Mouse (Mus musculus) kidney, postnatal 36 days (tissue): ENCODE results near the gene Pwwp2b.

Experiments
- DNase-seq, 2 experiments: peaks; one replicate each; pipeline ENCODE4 v3.0.0; 2021 to 2022; ENCODE audit warnings: mixed read lengths in 2 of 2

Gene Pwwp2b

DNA sequence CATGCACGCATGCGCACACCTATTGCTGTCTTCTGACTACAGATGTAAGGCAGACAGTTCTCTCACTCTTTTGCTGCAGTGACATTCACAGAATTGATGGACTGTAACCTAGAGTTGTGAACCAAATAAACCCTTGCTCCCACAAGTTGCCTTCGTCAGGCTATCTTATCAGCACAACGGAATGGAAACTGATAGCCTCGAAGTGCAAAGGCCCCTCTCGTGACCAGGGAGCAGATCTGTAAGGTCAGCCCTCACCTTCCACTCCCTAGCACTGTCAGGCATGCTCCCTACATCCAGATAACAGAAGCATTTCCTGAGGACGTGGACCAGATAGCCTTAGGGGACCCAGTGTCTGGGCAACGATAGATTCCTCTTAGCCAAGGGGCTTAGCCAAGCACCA is 53.2 kb downstream of the Pwwp2b start:
- no peak for DNase-seq

DNA sequence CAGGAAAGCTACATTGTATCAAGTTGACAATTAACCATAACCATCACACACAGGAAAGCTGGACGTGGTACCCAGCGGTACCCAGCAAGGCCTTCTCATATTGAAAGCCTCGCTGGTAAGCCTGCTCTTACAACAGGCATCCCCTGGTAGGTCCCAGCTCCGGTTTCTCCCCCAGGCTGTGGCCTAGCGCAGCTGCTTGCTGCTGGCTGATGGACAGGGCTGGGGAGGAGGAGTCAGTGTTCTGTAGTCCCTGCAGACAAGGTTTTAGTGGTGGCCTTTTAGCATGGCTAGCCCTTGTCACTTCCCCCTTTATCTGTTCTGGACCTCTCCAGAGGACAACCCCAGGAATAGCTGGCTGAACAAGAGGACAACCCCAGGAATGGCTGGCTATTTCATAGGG is 54.0 kb downstream of the Pwwp2b start:
- no peak for DNase-seq

DNA sequence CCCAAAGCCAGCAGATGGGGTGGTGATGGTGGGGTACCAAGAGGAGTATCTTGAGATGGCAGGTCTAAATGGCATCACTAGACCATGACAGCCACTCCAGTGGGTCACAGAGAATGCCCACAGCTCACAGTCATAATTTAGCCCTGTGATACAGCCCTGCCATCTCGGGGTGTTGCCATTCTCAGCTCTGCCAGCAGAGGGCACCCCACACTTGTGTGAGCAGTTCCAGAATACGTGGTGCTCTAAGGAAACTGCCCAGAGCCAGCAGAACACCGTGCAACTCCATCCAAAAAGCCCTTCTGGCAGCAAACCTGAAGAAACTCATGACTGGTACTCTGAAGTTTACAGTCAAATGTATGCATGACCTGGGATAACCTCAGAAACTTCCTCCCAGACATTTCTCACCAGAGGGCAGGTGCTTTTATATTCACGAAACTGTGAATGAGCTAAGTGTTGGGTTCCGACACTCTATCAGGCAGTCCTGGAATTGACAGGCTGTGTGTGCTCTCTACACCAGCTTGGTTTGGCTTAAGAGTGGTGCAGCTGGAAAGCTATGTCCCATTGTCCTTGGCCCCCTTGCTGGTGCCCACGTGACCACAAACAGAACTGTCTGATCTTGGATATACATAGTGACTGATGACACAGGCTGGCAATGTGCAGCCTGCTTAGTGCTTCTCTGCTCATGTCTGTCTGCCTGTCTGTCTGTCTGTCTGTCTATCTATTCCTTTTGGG is 55.2 kb downstream of the Pwwp2b start:
- peak; percentile 89 to 96 for DNase-seq

DNA sequence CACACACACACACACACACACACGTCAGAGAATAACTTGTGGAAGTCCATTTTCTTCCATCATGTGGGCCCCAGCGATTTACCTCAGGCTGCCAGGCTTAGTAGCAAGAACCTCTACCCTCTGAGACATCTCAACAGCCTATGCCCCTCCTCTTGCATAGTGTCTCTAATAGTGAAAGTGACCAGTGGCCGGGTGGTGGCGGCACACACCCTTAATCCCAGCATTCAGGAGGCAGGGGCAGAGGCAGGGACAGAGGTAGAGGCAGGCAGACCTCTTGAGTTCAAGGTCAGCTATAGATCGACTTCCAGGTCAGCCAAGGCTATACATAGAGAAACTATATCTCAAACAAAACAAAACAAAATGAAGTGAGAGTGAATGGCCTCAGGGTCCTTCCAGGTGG is 56.0 kb downstream of the Pwwp2b start:
- peak in 1 of 2 experiments; percentile 42 for DNase-seq

DNA sequence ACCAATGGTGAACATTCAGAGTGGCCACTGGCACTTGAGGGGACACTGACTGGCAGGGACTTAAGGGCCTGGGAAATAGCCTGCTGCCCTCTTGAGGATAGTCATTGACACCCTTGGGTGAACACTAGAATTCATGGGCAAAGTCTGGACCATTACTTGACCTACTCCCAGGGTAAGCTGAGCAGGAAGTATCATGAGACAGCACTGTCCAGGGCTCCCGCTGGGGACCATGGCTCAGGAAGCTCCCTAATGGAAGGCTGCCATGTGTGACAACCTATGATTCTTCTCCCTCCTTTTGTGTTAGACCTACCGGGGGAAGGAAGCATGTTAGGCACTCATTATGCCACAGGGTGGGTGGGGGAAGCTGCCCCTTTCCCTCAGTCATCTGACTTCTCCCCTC is 58.8 kb downstream of the Pwwp2b start:
- DNase-seq, result peak in 1 of 2 experiments; percentile 27

DNA sequence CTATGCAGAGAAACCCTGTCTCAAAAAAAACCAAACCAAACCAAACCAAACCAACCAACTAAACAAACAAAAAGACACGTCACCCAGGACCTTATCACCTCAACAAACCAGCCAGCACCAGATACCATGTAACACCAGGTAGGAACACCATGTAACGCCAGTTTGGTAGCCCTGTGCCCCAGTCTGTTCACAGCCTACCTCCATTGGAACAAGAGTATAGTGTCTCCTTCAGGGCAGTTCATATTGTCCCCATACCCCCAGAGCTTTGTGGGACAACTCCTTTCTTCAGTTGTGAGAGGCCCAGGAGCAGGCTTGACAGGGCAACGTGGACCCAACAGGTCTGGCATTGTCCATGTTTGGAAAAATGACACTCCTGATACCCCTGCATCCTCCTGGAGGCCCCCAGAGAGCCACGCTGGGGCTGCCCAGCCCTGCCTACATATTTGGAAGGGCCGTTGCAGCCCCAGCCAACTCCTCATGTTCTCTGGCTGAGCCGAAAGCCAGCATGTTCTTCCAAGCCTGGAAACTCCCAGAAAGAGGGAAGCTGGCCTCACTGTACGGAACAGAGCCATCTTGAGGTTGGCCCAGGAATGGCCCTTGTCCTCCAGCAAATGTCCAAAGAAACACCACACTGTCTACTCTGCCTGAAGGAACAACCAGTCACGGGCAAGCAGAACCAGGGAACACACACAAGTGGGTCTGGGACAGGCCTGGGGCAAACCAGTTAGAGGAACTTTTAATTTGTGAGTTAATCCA is 60.0 kb downstream of the Pwwp2b start:
- peak; percentile 42 to 58 for DNase-seq

DNA sequence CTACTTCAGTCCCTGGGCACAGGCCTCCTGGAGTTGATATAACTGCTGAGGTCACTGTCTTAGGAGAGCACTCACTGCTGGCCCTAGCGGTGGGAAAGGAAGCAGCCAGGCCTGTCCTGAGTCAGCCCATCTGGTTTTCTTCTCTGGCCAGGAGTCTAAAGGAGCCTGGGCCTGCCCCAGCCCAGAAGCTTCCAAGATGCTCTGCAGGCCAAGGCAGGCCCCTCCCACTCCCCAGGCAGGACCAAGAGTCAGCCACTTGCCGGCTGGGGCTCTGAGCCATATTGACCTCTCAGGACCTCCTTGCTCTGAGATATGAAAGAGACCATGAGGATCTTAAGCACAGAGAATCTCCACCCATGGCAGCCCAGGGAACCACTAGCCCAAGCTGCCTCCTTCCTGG is 60.8 kb downstream of the Pwwp2b start:
- peak in 1 of 2 experiments; percentile 29 for DNase-seq

DNA sequence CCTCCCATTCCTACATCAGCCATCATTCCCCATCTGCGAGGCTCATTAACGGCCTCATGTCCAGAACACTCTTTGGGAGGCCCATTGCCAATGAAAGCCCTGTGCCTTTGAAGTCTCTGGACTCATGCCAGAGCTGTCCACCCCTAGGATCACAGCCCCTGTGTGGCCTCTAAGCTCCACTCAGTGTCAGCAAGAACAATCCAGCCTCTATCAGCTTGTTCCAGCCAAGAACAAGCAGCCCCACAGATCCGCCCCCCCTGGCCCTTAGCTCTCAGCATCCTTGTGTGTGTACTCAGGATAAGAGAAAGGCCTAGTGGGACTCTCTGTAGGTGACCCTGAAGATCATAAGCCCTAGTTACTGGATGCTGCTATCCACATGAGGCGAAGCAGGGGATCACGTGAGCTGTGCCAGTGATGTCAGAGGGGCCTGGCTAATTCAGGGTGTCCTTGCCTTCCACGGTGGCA is 62.2 kb downstream of the Pwwp2b start:
- DNase-seq, result no peak

DNA sequence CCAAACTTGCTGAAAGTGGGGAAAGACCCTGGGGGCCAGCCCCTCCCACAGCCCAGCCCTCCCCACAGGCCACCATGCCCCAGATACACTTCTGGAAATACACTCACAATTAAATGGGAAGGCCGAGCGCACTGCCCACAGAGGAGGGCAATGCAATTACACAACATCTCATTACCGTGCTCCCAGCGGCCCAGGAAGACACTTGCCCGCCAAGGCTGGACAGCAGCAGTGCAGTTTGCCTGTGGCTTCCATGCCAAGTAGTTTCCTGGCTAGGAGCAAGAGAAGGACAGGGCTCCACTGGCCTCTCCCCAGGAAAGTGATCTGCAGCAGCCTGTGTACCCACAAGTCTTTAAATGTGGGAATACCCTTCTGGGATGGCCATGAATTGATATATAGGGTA is 64.4 kb downstream of the Pwwp2b start:
- no peak for DNase-seq

DNA sequence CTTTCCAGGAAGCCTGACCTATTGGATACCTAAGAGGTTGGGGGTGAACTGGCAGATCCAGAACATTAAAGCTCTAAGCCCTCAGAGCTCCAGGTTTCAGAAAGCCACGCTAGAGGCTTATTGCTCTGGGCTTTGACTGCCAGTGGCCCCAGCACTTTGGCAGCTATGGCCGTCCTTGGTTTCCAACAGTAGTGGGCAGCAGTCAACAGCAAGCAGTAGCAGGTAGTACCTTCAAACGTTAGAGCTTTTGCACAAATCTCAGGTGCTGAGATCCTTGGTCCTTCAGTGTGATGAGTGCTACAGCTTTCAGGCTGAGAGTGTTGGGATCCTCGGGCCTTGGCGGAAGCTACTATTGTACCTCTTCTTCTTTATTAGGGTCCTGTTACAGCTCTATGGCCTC is 65.1 kb downstream of the Pwwp2b start:
- no peak for DNase-seq

DNA sequence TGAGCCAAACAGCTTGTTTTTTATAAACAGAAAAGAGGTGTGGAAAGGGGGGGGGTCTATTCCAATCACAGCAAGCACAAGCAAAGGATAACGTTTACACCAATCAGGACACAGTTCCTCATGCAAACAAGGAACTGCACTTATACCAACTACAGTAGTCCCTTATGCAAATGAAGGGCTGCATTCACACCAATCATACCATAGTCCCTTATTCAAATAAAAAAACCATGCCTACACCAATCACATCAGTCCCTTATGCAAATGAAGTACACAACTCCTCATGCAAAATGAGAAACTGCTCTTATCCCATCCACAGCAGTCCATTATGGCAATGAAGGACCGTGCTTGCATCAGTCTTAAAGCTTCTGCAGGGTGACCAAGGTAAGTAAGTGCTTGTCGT is 66.4 kb downstream of the Pwwp2b start:
- DNase-seq, result no peak

DNA sequence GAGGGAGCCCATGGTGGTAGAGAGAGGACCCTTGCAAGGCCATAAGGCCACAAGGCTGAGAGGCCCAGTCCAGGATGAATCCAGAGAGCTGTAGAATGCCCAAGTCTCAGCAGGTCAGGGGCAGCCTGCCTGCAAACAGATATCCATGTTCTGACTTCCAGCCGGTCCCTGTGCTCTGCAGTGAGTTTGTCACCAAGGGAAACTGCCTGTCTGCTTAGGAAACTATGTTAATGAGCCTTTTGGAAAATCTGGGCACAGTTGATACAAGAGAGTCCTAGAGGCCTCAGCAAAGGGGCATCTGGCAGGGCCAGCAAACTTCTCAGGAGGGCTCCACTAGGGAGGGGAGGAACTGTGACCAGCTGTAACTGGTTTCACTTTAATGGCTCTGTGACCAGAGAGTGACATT is 70.7 kb downstream of the Pwwp2b start:
- DNase-seq, result peak in 1 of 2 experiments; percentile 34
